Mouse (Mus musculus): ENCODE measurements around the gene G530012D18Rik.
"Not testable (repeated sequence)": the region's sequence is repeated elsewhere in the genome, so short reads cannot be mapped to it uniquely, and the experiment has no call there.

GRCm38 (mm10) chr1:85600794-85601193 lies 25.3 kb downstream of the G530012D18Rik start:
- TF ChIP-seq POLR2A, CTCF (IDR thresholded peaks at IDR 0.05; ENCODE audit: extremely low read depth, insufficient read depth, low read length): not testable (repeated sequence)

Data from cortical plate, adult 2 months (tissue).